Mouse (Mus musculus) embryo, embryonic 10.5 days (tissue): ENCODE measurements around the gene Smad5.
A peak's percentile ranks its signal among the peaks of the same experiment; 100 is the strongest.

Experiments
- DNase-seq: peaks from one replicate; pipeline ENCODE4 v3.0.0-alpha.2; 2015; ENCODE audit warnings: low spot score

Gene Smad5

DNA sequence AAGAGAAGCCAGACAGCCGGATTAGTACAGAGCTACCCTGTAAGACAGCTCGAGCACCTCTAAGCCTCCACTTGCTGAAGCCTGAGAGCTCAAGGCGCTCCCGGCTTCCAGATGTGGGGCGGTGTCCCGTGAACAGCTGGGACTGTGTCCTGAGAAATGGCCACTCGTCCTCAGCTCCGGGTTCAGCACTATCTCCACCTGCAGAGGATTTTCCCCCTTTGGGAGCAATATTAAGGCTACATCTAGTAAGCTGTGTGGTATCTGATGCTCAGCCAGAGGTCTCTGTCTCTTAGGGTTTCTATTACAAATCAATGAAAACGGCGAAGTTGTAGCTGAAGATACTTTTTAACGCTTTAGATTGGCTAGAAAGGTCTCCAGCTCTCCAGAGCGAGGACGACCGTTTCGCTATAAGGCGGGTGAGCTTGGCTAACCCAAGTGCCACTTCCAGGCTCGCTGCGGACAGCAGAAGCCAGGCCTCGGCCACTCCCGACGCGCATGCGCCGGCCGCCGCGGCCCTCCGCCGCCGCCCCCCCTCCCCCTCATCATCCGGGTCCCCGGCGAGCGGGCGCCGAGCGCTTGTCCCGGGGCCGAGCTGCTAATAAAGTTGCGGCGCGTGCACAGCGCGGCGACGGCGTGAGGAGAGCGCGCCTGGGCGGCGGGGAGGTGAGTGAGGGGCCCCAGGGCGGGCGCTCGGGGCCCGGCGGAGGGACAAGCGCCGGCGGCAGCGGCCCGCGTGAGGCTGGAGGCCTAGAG, at the start of gene Smad5:
Smad5 (plus strand) TSS at position 542 of the 753 bp plus-strand sequence.
- peak; percentile 94 for DNase-seq

GRCm38 (mm10) chr13:56654176-56654575, 48.6 kb upstream of the Smad5 start:
- DNase-seq: no peak

GRCm38 (mm10) chr13:56657946-56658512, 44.8 kb upstream of the Smad5 start:
- DNase-seq: peak; percentile 90

DNA sequence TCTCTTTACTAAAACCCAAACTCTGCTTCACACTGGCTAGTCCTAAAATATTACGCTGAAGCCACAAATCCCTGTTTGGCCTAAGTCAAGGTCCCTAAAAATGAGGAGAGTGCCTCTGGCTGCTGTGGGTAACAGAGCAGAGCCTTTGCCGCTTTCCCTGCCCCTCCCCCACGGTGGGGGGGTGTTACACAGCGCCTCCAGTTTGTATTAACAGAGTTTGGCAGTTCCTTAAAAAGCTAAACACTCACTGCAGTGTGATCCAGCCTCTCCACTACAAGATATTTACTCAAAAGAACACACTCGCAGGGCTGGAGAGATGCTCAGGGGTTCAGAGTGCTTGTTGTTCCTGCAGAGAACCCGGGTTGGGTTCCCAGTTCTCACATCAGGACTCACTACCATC, 43.9 kb upstream of the Smad5 start:
- DNase-seq: no peak

- DNase-seq: no peak
Measured at GRCm38 (mm10) chr13:56661914-56662621, 40.7 kb upstream of the Smad5 start.

GRCm38 (mm10) chr13:56664256-56665170, 38.3 kb upstream of the Smad5 start:
- peak; percentile 42 for DNase-seq

DNA sequence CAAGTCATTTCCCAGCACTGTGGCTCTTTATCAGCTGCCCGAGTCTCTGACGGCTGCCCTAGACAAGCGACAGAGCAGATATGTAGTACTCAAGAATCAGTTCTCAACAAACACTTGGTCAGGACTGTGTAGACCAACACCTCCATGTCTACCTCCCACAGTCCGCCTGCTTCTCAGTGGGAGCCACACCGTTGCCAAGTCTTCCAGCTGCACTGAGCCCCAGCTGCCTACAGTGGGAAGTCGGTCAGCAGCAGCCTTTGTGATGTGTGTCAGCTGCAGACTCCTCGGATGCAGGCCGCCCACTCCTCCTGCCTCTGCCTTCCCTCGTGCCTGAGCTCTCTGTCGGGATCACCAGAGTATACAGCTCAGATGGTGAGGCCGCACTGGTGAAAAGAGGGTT, 31.6 kb upstream of the Smad5 start:
- DNase-seq: no peak

GRCm38 (mm10) chr13:56677731-56678130, 25.1 kb upstream of the Smad5 start:
- DNase-seq: no peak

DNA sequence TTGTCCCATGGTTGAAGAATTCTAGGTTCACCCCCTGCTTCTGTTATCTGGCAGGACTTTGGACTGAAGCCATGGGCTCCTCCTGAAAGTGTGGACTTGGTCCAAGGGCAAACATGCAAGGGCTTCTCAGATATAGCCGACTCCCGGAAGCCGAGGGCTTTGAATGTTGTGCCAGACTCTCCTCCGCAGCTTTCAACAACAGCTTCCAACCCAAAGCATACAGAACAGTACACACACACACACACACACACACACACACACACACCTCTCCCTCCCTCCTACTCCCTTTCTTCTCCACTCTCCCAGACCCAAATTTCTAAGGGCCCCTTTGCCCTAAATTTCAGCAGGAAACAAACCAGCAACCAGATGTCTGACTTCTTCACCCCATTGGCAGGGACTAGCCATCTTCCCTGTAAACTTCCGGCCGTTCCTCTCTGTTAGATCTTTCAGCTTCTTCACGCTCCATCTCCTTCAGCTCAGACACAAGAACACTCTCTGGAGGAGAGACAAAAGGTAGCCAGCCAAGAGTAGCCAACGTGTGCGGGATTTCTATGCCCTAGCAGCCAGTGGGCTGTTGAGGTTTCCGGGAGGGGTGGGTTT, 24.5 kb upstream of the Smad5 start:
- DNase-seq: peak; percentile 50

- DNase-seq: no peak
Measured at GRCm38 (mm10) chr13:56678826-56679504, 23.8 kb upstream of the Smad5 start.

DNA sequence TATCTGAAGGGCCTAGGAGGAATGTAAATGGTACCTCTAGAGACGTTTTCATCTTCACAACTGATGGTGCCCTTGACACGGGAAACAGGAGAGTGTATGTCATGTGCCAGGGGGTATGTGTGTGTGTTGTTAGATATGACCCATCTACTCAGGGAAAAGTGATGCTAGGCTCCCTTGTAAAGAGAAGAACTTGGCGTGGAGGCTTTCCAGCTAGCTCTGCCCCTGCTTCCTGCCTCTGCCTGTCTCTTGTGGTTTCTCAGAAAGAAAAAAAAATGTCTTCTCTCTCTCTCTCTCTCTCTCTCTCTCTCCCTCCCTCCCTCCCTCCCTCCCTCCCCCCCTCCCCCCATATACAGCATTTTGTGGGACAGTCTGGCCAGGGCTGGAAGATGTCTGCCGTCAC, 20.9 kb upstream of the Smad5 start:
- DNase-seq: no peak

GRCm38 (mm10) chr13:56682326-56682725, 20.5 kb upstream of the Smad5 start:
- DNase-seq: no peak

GRCm38 (mm10) chr13:56683306-56683705, 19.5 kb upstream of the Smad5 start:
- DNase-seq: no peak

- no peak for DNase-seq
Measured at GRCm38 (mm10) chr13:56692011-56692410, 10.8 kb upstream of the Smad5 start.

GRCm38 (mm10) chr13:56692644-56693043, 10.2 kb upstream of the Smad5 start:
- no peak for DNase-seq

- DNase-seq: no peak
Measured at GRCm38 (mm10) chr13:56695701-56696100, 7.1 kb upstream of the Smad5 start.

GRCm38 (mm10) chr13:56696699-56697098, 6.1 kb upstream of the Smad5 start:
- no peak for DNase-seq

DNA sequence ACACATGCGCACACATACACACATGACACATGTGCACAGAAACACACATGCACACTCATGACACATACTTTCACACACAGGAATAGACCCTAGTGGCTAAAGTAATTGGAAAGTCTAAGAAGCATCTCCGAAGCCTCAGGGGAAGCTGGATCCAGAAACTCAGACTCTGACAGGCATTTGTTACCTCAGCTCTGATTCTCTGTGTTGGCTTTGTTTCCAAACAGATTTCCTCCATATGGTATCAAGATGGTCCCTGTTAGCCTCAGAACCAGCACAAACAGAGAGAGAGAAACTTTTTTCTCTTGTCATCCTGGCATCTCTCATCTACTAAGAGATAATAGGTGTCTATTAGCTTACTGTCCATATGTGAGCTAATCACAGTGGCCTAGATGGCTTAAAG, 5.6 kb upstream of the Smad5 start:
- DNase-seq: no peak

GRCm38 (mm10) chr13:56698391-56698790, 4.4 kb upstream of the Smad5 start:
- peak; percentile 65 for DNase-seq

GRCm38 (mm10) chr13:56699370-56699769, 3.4 kb upstream of the Smad5 start:
- DNase-seq: no peak

DNA sequence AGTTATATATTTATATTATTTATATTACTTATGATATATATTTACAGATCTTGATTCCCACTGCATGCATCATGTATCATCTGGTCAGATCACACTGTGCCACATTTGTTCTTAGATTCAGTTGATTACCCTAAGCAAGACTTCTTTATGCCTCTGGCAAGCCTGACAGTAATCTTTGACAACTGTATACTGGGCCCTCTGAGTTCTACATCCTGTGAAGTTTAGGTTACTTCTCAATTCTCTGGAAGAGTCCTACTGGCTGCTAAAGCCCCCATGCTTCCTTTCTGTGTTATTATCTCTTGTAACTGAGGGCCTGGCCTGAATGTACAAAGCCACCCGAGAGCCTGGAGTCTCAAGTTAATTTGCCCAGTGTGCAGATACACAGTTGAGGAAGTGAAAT, 1.8 kb upstream of the Smad5 start:
- DNase-seq: no peak
